Mouse (Mus musculus) gastrocnemius, postnatal 25 days (tissue): ENCODE measurements around the gene Tom1l2. TPM values are rescaled to one million over a fixed set of nuclear protein-coding genes. Genes with fewer than 3 reads are reported as not detected.

Experiments
- DNase-seq: peaks from one replicate; pipeline ENCODE4 v3.0.0; 2022
- total RNA-seq, 2 experiments: library from RNA; stranded (reverse); gene quantifications; 1 replicate in 1 of 2; 2 replicates in 1 of 2; pipeline ENCODE4 v1.2.3; 2021

Tom1l2 gene
- total RNA-seq, 2 experiments from 2014 or later = 45.8 to 54.3 TPM

DNA sequence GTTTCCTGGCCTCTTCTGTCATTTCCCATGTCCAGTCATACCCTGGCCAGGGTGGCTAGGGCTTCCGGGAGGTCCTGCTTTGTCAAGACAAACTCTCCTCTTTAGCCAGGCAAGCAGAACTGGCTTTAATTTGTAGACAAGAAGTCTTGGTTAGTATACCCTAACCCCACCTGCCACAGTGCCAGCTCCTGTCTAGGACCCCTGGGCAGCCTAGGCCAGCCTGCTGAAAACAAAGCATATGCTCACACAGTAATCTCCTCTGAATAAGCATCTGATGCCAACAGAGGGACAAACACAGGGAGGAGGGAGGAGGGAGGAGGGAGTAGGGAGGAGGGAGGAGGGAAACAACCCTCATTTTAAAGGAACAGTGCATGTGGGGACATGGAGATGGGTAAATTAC is 88.1 kb downstream of the Tom1l2 start:
- no peak for DNase-seq

DNA sequence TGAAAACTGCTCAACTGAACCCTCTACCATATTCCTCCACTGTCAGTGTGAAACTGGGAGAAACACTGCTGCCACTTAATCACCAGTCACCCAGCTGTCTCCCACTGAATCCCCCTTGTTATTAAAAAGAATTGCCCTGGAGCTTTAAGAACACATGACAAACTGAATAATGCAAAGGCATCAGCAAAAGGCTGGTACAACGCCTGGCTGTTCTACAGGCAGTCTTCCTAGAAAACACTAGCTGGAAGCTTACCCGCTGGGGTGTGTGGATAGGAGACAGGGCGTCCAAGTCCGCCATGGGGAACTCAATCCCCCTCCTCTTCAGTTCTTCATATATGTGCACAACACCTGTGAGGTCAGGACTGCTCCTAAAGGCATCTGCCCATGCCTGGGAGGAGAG is 90.3 kb downstream of the Tom1l2 start:
- no peak for DNase-seq

DNA sequence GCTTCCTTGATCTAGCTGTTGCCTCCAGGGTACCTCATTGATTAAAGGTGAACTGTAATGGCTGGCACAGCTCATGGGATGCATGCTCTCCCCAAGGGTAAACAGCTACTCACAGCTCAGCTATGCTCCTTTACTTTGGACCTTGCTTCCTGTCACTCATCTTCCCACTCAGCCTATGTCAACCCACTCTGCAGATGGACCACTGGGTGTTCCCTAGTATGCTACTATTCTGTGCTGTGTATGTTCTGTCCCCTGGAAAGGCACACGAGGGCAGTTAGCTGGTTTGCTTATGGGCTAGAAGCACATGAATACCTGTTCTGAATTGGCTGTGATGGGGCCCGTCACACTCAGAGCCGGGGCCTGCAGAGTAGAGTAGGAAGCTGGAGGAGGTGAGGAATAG is 92.0 kb downstream of the Tom1l2 start:
- no peak for DNase-seq

DNA sequence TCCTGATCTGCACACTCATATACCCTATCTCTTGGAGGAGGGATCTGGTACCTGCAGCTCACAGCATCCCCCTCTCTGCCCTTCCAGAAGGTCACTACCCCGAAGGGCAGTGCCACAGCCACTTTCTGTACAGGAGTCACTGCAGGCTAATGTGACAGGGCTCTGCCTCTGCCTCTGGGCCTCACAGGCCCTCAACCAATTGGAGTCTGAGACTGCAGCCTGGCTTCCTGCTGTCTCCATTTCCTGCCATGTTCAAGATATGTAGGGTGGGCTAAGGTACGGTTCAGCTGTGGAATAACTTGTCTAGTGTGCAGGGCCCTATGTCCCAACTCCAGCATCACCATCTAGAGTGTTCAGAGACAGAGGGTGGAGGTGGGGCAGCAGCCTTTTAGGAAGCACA is 95.0 kb downstream of the Tom1l2 start:
- no peak for DNase-seq

DNA sequence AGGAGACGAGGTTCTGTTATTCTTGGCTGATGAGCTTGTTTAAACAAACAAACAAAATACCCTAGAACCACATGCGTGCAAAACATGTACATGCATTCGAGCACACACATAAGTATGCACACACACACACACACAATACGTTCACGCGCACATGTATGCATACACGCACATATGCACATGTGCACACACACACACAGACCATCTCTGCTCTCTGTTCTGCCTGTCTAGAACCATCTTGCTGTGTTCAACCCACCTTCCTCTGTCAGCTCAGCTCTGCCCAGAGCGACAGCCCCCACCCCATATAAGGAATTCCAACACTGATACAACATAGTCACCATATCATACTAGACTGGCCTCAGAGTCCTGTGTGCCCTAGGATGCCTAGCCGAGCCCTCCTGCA is 96.0 kb downstream of the Tom1l2 start:
- DNase-seq = no peak

DNA sequence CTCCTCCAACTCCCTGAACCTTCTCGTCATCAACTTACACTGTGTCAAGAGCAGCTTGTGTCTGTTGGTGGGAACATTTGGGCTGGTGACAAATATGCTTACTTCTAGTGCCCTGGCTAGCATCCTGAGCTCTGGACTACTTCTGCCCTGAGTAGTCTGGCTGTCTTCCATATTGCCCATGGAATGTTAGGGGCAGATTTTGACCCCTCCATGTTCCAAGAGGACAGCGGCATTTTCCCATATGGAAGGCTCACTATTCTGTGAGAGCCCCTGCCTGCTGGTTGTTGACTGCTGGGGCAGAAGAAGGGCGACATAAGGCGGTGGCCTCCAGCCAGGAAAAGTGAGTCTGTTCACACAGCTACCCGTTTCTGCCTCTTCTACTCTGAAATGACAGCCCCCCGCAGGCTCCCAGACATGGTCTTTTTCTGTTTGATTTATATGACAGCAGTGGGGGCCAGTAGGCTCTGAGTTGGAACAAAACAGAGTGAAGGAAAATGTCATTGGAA is 96.5 kb downstream of the Tom1l2 start:
- DNase-seq = no peak

DNA sequence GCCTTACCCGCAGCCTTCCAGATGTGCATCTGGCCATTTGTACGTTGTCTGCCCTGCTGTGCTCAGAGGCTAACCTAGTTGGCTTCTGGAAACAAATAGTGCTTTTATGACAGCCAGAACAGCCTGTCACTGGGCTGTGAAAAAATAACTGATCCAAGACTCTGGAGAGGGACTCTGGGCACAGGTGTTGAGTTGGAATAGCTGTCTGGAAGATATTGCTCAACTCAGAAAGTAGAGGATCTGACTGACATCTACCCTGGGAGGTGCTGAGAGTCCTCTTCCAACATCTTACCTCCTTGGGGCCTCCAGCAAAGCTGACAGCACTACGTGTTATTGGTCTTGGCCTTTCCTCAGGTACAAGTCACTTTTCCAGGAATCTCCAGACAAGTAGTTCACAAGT is 97.1 kb downstream of the Tom1l2 start:
- DNase-seq = no peak

DNA sequence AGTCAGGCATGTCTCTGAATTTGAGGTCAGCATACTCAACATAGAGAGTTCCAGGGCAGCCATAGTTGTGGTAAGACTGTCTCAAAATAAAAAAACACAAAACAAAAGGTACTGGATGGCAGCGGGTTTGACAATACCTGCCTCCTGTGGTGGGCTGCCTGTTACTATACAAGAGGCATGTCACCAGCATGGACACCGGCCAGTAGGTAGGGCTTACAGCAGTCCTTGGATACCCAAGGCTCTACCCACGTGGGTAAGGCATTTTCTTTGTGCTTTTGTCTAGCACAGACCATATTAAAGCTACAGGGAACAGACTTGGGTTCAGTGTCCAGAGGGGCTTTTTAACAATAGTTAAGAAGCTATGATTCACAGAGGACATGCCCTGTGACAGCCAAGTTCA is 97.5 kb downstream of the Tom1l2 start:
- DNase-seq = no peak

DNA sequence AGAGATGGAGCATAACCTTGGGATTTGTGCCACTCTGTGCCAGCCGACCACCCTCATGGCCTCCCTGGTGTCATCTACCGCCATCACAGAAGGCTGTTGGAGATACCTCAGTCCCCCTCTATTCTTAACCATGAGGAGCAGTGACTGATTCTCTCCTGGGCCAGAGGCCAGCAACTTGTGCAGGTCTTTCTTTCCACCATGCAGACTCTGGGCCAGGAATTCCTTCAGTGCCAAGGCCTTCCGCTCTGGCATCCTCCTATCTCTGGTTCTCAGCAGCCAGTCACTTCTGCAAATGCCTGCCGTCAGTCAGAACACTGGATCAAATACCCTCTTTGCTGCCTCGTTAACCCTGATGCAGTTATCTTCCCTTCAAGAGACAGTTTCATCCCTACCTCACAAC is 98.4 kb downstream of the Tom1l2 start:
- DNase-seq = no peak

DNA sequence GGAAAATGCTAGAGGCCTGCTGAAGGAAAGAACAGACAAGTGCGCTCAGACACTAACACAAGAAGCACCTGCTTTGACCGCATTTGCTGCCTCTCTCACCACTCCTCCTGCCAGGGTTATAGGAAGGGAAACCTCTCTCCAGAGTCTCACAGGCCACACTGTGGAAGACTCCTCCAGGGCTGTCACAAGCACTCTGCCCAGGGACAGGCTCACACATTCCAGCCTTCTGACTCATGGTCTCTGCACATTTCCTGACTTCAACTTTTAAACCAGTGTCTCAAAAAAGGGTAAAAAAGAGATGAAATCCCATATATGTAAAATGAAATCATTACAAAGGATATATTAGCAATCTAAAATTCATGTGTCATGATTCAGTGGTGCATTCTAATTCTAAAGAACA is 99.2 kb downstream of the Tom1l2 start:
- DNase-seq = no peak

DNA sequence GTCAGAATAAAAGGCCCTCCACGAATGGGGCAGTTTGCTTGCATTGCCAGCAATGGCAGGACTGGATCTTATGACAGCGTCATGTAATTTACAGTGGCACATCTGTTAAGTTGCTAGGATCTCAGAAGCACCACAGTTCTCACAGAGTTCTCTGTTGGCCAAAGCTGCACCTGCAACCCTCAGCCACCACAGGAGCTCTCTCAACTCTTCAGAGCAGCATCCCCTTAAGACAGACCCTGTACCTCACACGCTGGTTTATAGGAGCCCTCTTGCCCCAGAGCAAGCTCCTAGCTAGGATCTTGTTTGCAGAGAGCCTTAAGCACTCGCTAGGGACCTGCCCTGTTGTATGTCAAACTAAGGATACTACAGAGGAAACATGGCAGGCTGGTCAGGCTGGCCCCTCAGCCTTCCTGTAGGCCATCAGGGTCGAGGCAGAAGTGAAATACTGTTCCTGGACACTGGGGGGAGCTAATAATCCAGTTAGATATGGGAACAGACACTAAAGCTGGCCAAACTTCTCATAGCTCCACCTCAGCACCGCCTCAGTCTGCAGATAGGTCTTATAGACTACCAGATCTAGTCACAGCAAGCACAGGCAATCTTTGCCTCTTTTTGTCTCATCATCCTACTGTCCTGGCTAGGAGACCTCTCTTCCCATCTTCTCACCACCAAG is 101.6 kb downstream of the Tom1l2 start:
- peak; percentile 33 for DNase-seq

DNA sequence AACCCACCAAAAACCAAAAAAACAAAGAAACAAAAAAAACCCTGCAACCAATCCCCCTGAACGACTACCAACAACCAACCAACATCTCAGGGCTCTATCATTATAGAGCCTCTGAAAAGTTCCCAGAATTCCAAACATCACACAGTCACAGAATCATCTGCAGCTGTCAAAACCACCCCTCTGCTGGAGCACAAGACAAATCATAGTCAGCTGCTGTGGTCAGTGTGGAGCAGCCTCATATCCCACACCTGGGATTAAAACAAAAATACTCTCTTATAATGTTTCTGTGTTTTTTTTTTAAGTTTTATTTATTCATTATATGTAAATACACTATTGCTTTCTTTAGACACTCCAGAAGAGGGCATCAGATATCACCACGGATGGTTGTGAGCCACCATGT is 102.8 kb downstream of the Tom1l2 start:
- no peak for DNase-seq

DNA sequence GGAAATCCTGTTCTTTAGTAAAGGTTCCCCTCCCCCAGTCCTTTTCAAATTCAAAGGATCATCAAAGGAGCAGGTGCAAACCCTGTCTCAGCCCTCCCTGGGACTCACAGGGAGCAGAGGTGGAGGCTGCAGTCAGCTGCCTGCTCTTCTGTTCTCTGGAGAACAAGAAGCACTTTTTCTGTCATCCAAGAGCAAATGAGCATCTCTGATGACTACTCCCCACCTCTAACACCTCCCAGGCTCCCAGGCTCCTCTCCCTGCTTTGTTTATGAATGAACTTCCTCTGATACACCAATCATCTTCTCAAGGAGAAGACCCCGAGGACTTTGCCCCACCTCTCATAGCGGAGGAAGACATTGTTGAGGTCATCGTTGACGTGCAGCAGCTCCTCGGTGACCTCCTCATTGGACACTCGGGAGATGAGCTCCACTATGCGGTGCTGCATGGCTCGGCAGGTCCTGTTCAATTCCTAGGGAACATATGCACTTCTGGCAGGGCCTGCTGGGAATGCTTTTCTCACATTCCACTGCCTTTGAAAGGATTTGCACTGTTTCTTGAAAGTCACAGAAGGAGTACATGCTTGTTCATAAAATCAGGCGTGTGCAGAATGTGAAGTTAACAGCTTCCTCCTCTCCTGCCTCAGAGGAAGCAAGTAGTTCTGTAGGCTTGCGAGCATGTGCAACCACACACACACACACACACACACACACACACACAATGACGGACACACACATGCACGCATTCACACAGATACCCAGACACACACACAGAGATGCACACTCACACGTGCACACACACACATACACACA is 103.9 kb downstream of the Tom1l2 start:
- DNase-seq = no peak

DNA sequence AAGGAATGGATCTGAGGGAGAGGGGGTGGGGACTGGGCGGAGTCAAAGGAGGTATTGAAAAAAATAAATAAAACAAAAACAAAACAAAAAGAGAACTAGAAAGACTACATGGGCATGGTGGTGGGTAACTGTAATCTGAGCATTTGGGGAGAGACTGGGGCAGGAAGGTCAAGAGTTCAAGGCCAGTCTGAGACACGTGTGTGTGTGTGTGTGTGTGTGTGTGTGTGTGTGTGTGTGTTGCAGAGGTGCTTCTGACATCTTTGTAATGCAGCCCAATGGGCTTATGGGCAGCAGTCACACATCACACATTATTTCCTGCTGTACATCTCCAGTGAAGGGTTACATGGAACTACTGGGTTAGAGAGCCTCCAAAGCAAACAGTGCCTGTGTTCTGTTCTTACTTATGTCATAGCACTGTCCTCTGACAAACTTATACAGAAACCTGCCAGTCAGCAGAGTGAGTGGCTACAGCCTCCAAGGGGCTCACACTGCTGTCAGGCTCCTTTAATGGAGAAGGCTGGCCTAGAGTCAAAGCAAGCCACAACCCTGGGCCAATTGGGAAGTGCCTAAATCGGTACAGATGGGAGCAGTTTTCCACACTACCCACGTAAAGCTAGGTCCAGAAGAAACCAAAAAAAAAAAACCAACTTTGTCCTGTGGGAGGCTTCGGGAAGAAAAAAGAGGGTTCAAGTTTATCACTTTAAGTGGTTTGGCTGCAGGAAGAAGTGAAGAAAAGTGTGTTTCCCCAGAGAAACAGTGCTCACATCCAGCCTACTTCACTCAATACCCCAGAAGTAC is 104.8 kb downstream of the Tom1l2 start:
- DNase-seq = no peak

DNA sequence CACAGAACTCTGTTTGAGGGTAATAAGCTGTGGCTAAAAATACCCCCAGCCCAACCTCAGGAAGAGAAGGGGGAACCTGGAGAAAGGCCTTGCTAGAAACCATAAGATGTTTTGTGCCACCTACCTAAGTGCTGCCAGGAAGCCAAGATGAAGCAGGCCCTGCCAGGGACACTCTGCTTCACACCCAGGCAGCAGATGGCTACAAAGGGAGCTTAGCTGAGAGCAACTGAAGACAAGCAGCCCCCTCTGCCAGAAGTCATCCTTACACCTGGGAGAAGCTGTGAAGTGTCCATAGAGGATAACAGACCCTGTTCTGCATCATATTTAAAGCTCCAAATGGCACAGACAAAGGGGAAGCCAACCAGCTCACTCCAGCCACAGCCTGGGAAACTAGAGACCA is 106.6 kb downstream of the Tom1l2 start:
- DNase-seq = no peak

DNA sequence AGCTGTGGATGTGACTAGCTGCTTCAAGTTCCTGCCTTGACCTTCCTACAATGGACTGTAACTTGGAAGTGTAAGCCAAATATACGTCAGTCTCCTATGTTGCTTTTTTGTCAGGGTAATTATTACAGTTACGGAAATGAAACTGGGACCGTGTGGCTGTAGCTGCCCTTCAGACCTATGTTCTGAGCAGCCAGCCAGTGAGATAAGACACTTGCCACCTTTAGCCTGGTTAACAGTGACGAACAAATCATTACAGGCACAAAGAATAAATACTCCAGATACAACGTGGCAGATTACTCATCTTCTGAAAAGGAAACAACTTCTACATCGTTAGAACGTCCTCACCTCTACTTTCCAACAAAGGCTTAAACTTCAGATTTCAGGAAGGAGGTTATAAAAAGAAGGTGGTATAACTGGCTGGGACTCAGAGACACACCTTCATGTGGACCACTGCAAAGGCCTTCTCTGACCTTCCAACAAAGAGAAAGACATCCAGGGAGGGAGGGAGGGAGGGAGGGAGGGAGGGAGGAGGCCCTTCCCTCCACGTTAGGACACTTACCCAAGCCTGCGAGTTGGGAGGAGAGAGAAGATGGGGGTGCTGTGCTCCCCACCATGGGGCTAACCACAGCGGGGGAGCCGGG is 108.1 kb downstream of the Tom1l2 start:
- DNase-seq = no peak

DNA sequence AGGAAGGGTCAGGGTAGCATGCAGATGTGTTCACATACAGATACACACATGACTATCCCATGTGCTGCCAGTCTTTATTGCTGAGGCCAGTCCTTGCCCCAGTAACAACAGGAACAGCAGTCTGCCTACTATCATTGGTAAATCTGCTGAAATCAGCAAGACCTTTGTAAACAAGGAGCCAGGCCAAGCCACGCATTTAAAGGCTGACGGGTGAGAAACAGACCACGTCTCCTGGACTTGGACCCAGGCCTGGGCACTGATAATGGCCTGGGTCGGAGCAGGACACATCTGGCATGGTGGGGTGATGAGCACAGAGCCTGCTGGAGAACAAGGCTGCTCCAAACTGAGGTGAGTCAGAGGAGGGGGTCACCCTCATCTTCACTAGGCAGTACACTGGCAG is 112.2 kb downstream of the Tom1l2 start:
- DNase-seq = no peak

DNA sequence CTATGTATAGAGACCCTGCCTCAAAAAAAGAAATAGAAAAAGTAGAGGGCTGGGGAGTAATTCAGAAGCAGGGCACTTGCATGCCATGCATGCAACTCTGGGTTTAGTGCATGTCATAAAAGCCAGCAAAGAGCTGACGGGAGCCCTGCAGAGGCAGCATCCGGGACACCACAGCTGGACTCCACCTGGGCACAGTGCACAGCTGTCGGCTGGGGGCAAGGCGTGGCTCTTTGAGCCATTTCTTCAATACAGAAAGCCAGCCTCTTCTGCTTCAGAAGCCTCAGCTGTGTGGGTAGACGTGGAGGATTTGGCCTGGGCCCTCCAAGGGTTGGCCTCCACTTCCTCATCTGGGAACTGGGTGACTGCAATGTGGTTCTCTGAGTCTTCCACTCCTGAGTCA is 117.4 kb downstream of the Tom1l2 start:
- no peak for DNase-seq

DNA sequence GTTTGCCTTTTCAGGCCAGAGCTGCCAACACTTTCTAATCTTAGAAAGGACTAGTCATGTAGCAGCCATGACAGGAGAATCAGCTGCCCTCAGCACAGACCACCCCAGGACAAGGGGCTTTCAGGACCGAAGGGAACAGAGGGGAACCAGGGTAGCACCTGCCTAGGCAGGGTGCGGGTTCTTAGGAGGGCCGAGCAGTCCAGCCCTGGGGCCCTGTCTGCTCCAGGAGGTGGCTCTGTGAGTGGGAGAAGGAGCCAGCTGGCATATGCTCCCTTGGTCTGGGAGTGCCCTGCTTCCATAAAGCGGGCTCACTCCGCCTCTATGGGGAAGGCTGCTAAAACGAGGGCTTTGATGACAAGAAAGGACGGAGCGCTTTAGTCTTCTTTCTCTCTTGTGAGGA is 119.5 kb downstream of the Tom1l2 start:
- no peak for DNase-seq

DNA sequence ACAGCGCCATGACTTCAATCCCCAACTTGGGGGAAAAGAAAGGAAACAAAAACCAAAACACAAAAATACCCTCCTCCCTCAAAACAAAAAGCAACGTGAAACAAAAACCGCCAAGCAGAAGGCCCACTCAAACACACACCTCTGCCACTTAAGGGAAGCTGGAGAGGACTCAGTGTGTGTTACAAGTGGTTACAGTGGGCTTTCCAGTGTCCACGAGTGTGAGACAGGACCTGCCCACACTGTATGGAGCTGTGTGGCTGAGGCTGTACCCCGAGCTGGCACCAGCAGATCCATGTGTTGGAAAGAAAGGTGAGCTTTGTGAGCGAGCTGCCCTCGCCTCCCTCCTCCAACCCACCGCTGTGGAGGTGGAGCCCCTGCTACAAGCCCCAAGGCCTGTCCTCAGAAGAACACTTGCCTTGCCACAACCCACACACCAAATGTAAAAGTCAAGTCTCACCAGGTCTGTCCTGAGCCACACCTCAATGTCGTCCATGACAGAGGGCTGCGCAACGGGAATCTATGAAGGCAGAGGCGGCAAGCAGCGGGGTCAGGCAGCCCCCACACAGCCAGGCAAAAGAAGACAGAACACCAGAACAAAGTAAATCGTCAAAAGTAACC is 120.2 kb downstream of the Tom1l2 start:
- DNase-seq = no peak

DNA sequence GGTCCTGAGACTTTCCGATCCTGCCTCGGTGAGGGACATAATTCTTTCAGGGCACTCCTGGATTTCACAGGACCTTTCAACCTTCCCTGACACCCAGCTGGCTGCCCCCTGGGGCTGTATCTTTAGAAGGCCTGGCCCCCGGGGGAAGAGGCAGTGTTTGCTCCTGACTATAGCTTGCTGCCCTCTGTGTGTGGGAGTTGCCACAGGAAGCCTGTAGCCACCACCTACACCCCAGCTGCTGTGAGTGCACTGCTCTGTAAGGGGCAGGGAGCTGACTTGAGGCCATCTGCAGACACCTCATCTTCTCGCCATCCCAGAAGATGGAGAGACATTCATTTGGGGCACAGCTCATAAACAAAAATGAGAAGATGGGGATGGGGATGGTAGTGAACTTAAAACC is 120.8 kb downstream of the Tom1l2 start:
- DNase-seq = no peak

DNA sequence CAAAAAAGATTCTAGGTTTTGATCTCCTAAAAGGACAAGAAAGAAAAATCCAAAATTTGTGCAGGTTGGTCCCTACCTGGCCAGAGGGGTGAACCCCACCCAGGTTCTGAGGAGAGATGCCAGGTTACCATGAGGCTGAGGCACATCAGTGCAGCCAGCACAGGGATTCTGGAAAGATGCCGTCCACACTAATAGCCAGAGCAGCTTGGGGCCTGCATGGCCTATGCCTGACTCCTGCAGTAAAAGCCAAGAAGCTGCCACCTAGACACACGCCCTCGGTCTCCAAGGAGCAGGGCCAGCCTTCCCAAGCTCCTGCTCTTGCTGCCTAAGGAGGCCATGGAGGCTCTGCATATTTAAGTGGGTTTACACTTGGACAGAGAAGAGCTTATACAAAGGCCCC is 121.4 kb downstream of the Tom1l2 start:
- no peak for DNase-seq
